Mouse (Mus musculus) lung, adult 2 months (tissue): ENCODE data around the gene Phpt1. TPM values are rescaled to one million over a fixed set of nuclear protein-coding genes. Genes with fewer than 3 reads are reported as not detected.

Source experiments
- DNase-seq: peaks from one replicate; pipeline ENCODE4 v3.0.0; 2022
- H3K4me1 ChIP-seq: fragments of 200-500 bp; 2 replicates; pipeline ENCODE4 v1.6.1; 2011; ENCODE audit warnings: low read length; ENCODE audit not compliant: control insufficient read depth, insufficient read depth
- H3K4me3 ChIP-seq: fragments of 200-500 bp; replicated peaks from 2 replicates; pipeline ENCODE3; 2011; ENCODE audit warnings: low read depth, mild to moderate bottlenecking, control low read depth, low read length; ENCODE audit errors: extremely low read depth
- CTCF ChIP-seq: fragments of 200-500 bp; IDR thresholded peaks from 2 replicates; pipeline ENCODE4 v1.5.1; 2011; ENCODE audit warnings: mild to moderate bottlenecking, low read length, control low read depth; ENCODE audit not compliant: insufficient read depth
- POLR2A ChIP-seq: fragments of 200-500 bp; IDR thresholded peaks from 2 replicates; pipeline ENCODE4 v1.6.1; 2011; ENCODE audit warnings: low read depth, mild to moderate bottlenecking, control low read depth, low read length, borderline replicate concordance; ENCODE audit errors: extremely low read depth
- WGBS: fragments of 180-500 bp; shearing (Covaris S2); methylation state at CpG from one replicate; pipeline ENCODE4 v1.1.7; 2018; 5-methylcytosine and 5-hydroxymethylcytosine counted together
- polyA plus RNA-seq: library from polyadenylated mRNA; depleted of rRNA; stranded (reverse); fragments of >200 nt; gene quantifications from 2 replicates; pipeline ENCODE4 v1.2.3, GENCODE M21; 2012

Gene Phpt1
- polyA plus RNA-seq, 1 experiment: 59.6 TPM

DNA sequence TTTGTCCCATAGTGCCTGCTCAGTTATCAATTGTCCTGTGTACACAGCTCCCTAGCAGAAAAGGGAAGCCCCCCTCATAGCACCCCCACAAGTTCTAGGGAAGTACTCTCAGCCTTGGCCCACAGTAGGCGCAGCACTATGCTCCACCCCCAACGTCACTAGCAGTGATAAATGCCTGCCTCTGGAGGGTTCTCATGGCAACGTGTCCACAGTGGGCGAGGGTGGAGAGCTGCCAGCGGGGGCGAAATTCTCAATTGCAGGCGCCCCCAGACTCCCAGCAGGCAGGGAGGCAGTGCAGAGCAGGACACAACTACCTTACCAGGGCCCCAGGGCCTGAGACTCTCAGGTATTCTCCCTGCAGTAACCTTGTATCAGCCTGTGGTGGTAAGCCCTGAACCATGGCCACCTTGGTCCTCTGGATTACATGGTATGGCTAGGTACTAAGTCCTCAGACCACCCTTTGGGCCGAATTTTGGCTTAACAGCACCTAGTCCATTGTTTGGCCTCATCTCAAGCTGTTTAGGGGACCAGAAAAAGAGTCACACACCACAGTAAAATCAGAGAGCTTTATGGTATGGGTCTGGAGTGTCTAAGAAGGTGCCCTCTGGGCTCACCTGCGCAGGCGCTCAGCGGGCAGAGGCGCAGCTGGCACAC, 7.6 kb upstream of the Phpt1 start:
- no peak for DNase-seq

DNA sequence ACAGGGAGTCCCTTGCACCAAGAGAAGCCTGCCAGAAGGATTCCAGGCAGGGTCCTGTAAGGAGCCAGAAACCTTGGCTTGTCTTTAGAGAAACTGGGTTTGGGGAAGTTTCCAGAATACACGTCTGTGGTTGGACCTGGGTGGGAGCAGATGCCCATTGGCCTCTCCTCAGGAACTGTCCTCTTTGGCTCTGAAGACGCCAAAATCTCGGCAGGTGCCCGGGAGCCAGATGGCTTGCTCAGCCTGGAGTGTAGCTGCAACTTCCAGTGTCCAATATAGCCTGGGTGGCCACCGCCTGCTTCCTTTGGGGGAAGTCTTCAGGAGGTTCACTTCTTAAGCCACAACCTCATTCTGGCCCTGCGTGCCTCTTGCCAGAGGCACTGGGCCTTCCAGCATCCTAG, 6.9 kb upstream of the Phpt1 start:
- Histone ChIP-seq H3K4me1 (peaks cover 15% of the 10 kb centered on the region), H3K4me3 (no peak overlapping the region)
- TF ChIP-seq CTCF (no peak), POLR2A (no peak)
- 20% methylated on average over 6 of the region's 6 CpGs for WGBS
- DNase-seq: no peak

More for the DNA sequence above, 7.6 kb upstream of the Phpt1 start:
- no peak overlapping the region for H3K4me3 ChIP-seq
- peaks cover 13% of the 10 kb centered on the region for H3K4me1 ChIP-seq
- 48% methylated on average over 12 of the region's 12 CpGs for WGBS
- no peak for TF ChIP-seq CTCF
- TF ChIP-seq POLR2A: no peak

DNA sequence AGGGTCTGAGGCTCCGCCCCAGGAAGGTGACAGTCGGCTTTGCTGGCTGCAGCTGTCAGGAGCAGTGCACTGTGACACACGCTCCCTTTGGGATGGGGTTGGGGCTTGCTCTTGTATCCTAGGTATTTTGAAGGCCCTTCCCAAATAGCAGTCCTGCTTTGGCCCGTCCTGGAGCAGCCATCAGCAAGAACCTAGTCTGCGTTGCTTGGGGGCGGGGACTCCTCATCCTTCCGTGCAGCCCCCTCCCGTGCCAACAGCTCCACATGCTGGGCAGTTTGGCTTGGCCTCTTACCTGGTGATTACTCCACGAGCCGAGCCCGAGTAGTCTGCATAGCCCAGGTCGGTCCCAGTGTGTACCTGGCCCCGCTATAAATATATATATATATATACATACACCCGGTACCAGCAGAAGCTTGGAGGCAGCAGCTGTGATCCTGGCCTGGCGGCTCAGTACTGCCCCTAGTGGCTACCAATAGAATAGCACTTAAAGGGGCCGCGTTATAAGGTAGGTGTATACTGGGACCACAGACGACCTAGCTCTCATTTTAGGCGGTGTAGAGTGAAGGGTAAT, 6.4 kb upstream of the Phpt1 start, which contains the start of gene Ajm1:
Gene Ajm1, minus strand, starts transcription at position 464 of the 571 bp plus-strand sequence.
- no peak for TF ChIP-seq POLR2A
- TF ChIP-seq CTCF: peak; percentile 80
- Histone ChIP-seq H3K4me1 (peaks cover 15% of the 10 kb centered on the region), H3K4me3 (peak within 1 kb of the TSS; percentile 7)
- WGBS: 5% methylated on average over 19 of the region's 19 CpGs
- peak; percentile 55 for DNase-seq

DNA sequence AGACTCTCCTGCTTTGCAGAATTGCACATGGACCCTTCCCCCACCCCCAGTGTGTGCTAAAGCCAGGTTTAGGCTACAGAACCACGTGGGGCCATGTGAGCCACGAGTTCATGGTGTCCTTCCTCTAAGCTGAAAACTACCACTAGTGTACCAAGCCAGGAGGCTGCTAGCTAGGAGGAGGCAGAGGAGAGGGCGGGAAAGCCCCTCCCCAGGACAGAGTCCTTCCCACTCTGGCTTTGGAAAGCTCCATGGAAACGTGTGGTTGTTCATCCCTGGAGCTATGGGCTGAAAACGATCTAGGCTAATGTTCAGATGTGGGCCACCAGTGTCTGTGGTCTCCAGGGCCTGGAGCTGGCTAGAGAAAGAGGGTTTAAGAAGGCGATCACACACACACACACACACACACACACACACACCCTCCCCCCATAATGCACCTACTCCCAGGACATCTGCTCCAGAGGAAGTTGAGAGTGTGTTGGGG, 5.6 kb upstream of the Phpt1 start:
- 31% methylated on average over 6 of the region's 6 CpGs for WGBS
- DNase-seq: no peak
- no peak for TF ChIP-seq POLR2A
- no peak for TF ChIP-seq CTCF
- peaks cover 17% of the 10 kb centered on the region for H3K4me1 ChIP-seq
- H3K4me3 ChIP-seq: no peak overlapping the region

DNA sequence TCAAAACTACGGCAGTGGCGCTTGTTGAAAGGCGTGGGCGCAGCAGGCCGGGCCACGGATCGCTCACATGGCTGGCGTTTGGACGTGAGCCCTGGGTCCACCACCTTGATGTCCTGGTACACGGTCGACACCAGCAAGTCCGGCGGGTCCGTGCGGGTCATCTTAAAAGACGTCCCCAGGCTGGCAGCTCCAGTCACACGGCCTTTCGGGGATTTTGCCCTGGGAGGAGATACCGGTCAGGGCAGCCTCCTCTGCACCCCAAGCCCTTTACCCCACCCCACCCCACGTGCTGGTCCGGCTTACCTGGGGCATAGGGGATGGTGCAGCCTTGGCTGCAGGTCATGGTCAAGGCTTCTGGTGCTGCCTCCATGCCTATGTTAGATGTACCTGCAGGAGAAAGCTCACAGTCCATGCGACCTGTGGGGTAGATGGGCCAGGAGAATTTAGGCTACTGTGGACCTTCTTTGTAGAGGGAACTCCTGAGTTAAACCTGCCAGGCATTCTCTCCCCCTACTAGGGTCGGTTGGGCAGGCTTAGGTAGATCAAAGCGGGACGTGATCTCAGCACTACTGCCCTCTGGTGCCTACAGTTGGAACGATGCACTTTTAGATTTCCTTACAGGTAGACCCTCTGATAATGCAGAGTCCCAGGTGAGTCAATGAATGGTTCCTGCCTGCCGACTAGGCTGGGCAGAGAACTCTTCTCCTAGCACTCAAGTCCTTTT, 4.9 kb upstream of the Phpt1 start:
- no peak overlapping the region for H3K4me3 ChIP-seq
- WGBS: 5% methylated on average over 27 of the region's 27 CpGs
- TF ChIP-seq POLR2A: no peak
- peak; percentile 67 for TF ChIP-seq CTCF
- DNase-seq: peak; percentile 43
- H3K4me1 ChIP-seq: peaks cover 20% of the 10 kb centered on the region

DNA sequence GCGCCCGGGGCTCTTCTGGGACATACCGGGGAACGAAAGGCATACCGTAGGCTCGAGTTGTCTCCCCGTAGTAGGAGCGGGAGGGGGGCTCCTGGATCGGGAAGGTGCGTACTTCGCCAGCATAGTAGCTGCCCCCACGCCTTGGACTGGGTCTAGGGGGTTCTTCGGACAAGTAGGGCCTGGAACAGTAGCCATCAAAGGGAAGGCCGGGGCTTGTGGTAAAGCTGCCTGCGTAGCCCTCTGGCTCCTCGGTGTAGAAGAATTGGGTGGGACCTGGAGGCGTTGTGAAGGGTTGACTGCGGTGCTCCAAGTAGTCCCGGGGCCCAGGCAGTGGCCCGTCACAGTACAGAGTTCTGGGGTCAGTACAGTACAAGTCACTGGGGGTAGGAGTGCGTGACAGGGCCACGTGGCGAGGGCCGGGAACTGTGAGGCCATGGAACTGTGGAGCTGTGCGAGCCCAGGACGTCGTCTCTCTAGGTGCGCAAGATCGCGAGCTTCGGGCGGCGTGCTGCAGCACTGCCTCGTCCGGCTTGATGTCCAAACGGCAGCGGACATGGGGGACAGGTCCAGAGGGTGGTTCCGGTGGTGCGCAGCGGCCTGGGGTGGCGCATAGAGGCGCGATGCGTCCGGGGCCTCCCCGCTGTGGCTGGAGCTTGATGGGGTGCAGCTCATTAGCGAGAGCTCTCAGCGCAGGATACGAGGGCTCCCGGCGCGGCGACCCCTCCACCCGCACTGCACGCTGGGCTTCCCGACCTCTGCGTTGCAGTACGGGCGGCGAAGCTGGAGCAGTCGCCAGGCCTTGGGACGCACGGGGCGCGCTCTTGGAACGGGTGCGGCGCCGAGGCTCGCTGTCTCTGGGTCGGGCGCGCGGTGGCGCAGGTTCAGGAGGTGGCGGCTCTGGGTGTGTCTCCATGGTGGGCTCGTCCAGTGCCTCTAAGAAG, 4.0 kb upstream of the Phpt1 start:
- DNase-seq: no peak
- no peak overlapping the region for H3K4me3 ChIP-seq
- H3K4me1 ChIP-seq: peaks cover 21% of the 10 kb centered on the region
- WGBS: 7% methylated on average over 77 of the region's 77 CpGs
- TF ChIP-seq POLR2A (no peak), CTCF (no peak)

DNA sequence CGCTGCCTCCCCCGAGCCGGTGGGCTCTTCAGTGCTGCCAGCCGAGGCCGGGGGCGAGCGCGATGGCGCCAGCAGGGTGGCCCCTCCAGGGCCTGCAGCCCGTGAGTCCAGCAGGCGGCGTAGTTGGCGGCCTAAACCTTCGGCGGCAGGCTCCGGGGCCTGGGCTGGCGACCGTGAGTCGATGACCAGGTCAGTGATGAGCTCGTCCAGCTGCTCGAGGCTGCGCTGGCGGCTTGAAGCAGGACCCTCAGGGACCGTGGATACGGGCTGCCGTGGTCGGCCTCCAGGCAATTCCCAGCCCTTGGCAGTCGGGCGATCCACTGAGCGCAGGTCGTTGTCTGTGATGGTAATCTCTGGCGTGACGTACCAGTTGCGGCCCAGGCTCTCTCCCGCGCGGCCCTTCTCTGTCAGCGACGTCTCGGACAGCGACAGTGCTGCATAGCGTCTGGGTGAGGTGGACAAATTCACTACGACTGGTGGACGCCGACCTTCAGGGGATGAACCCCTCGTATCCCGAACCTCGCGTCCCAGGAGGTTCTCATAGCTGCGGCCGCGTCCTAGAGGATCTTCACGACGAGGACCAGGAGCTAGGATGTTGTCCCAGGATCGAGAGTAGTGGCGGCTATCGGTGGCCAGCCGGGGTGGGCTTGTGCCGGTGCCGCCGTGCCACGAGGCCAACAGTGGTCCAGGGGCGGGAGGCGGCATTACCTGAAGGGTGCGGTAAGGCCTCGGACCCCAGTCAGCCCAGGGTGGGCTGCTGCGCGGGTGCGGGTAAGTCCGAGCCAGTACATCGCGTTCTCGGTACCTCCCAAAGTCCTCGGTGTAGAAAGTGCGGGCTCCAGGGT, 3.1 kb upstream of the Phpt1 start:
- Histone ChIP-seq H3K4me1 (peaks cover 22% of the 10 kb centered on the region), H3K4me3 (peak overlapping the region; percentile 2)
- 5% methylated on average over 75 of the region's 75 CpGs for WGBS
- DNase-seq: no peak
- TF ChIP-seq POLR2A (no peak), CTCF (no peak)

DNA sequence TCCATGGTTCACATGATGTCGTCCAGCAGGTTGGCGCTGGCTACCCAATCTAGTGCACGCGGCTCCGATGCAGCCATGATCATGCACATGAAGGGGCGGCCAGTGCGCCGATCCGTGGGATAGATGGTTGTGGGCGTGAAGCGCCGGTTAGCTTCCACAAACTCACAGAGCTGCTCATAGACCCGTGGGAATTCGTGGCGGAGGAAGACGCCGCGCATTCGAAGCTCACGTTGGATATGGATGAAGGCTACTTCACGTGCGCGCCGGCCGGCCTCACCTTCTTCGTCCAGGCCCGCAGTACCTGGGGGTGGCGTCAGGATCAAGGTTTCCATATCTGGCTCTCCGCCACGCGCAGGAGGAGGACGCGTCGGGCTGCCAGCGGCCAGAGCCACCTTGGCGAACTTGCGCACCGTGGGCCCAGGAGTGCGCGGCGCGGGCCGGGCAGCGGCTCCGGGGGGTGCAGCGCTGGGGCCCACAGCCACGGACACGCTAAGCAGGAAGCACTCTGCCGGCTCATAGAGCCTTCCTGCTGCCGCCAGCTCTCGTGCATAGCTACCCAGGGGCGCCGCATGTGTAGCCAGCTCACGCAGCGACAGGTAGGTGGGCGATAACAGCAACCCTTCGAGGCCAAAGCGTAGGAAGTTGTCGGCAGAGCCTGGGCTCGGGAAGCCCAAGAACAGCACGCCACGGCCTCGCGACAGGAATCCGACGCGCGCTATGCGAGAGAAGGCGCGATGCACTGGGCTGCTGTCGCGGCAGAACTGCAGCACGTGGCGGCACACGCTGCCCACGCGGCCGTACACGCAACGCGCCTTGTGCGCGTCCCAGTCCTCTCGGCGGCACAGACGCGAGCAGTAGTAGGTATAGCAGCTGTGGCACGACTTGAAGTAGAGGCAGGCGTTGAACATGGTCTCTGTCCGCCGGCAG, 2.2 kb upstream of the Phpt1 start:
- TF ChIP-seq POLR2A (no peak), CTCF (no peak)
- 15% methylated on average over 92 of the region's 92 CpGs for WGBS
- no peak for DNase-seq
- peak overlapping the region; percentile 14 for H3K4me3 ChIP-seq
- H3K4me1 ChIP-seq: peaks cover 22% of the 10 kb centered on the region
